Mouse (Mus musculus) kidney, adult 9 months (tissue): ENCODE results near the gene 4930595D18Rik.

Experiments used
- DNase-seq: peaks from one replicate; pipeline ENCODE4 v3.0.0; 2022

The 4930595D18Rik gene

DNA sequence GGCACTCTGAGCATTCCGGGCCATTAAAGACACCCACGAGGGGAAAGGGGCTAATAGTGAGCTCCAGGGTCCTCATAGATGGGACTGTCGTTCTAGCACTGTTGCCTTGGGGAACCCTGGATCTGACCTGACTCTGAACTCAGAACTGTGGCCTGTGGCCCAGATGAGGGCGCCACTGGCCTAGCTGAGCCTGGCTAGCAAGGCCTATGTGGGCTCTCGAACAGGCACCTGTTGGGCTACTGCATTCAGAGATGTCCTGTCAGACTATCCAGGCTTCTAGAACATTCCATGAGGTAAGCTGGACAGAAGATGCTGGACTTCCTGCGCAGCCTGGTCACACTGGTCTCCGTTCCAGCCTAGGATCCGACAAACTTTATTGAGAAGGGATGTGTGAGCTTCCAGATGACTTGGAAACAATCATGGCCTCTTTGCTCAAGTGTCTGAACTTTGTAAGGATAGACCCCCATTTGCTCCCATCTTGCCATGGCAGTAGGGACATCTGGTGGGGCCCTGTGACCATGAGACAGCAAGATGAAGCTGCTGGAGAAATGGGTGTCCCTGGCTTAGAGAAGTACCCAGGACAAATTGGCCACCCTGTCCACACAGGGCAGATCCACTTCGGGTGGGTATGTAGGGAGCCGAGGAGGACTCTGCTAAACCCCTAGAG lies 19.0 kb downstream of the 4930595D18Rik start:
- peak; percentile 40 for DNase-seq

DNA sequence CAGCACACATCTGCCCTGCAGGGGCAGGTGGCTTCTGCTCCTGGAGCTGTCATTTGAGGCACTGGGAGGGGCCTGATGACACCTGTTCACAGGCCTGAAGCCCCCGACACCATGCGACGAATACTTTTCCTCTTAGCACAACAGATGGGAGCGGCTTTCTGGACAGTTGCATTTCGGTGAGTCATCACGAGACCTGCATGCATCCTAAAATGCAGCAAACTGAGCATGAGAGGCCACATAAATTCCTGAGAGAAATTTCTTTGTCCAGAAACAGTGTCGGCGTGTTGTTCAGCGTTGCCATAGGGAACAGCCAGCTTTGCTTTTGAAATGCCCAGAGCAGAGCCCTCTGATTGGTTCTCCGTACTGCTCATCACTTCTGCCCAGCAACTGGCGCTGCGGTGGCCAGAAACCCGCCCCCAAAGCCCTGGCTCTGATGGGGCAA lies 20.0 kb downstream of the 4930595D18Rik start:
- DNase-seq: peak; percentile 94

DNA sequence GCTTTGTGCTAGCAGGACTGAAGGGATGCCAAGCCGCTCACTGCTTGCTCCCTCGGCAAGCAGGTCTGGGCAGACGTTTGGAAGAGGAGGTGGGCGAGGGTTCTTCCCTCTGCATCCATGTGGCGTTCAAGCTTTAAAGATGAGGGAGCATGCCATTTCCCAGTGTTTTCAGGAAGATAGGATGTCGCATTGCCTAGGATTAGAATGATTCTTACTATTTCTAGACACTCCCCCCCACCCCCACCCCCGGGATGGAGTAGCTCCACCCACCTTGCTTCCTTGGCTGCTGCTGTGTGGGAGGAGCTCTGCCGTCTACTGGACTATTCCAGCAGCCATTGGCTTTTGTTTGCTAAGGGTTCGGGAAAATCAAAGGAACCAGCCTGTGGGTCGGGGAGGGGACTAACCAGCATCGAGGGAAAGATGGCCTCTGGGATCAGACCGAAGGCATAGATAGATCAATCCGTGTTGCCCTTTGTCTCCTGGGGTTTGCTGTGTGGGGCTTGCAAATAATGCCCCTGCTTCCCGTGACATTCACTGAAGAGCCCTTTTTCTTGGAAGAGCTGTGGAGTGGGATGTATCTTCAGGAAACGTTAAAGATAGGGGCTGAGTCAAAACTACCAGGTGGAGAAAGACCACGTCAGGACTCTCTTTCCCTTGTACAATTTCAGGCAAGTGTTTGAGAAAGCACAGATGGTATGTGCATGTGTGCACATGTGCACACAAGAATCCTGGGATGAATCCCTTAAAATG lies 21.8 kb downstream of the 4930595D18Rik start:
- DNase-seq: peak; percentile 32

DNA sequence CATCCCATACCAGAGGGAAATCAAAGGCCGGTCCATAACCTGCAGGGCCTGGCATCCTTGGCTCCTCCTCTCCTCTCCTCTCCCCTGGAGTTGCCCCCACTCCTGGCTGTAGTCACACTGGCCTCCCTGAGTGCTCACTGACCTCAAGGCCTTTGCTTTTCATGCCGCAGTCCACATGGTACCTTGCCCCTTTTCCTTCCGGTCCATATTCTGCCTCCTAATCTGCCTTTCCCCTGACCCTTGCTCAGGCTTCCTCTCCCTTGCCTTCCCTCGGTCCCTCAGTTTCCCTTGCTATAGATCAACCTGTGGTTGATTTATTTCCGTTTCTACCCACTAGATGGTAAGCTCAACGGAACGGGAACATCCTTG lies 22.4 kb downstream of the 4930595D18Rik start:
- DNase-seq: peak; percentile 64

DNA sequence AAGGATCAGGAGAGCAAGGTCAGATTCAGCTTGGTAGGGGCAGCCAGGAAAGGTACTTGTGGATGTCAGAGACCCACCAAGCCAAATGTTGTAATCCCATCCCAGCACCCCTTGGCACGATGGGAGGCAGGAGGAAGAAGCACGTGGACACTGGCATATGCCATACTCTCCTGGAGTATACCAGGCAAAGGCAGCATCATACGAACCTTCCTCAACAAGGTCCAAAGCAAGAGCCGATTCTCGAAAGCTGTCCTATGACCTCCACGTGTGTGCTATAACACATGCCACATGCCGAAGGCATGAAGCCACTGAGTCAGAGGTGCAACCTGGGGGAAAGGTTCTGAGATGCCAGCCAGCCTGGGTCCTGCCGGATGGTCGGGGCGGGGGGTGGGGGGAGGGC lies 23.4 kb downstream of the 4930595D18Rik start:
- no peak for DNase-seq

DNA sequence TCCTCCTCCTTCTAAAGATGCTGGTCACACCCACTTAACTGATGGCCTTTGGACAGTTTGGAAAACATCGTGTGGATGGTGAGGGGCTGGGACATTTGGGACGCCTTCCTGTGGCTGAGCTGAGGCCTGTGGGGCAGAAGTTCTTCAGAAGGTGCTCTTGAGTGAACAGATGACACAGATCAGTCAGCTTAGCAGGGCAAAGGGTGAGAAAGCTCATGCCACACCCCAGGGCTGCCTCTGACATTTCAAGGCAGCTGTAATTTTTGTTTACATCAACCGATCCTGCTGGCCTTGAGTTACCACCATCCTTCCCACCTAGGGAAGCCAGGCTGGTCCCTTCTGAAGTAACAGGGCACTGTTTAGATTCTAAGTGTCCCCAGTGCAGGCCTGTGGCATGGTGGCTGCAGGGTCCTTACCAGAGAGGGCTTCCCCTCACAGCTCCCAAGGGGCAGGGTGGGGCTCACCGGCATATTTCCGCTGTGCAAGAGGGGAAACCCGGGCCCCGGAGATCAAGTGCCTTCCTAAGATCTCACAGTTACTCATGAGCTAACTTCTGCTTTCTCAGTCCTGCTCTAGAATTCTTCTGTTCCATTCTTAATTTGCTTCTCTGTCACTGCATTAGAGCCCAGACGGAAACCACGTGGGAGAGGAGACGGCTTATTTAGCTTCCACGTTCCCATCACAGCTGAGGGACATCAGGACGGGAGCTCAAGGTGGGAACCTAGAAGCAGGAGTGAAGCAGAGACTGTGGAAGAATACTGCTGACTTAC lies 24.4 kb downstream of the 4930595D18Rik start:
- DNase-seq: peak; percentile 22

DNA sequence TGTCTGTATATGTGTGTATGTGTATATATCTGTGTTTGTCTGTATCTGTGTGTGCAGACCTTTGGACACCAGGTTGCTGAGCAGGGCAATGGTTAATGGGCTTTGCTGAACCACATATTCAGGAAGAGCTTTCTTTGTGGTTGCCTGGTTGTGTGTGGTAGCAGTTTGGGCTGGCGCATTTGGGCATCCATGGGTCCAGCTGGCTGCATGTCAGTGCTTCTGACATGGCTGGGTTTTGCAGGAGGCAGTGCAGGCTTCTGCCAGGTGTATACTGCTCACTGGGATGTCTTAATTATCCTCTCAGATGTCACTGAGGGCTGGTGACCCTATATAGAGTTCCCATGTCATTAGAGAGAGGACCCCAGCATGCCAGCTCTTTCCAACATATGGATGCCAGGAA lies 28.5 kb downstream of the 4930595D18Rik start:
- no peak for DNase-seq

DNA sequence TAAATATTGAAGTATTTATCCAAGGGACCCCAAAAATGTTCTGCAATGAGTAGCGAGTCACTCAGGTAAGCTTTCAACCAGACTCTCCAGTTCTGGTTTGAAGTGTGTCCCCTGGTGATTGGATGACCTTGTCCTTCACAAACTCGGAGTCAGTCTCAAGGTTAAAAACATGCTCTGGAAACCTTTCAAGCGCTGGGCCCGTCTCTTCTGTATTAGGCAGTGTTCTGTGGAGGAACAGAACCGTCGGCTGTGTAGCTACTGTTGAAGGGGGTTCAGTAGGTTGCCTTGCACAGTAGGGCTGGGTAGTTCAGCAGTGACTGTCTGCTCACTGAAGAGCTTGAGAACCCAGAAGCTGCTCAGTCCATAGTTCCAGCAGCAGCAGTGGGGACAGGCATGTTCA lies 29.6 kb downstream of the 4930595D18Rik start:
- no peak for DNase-seq

DNA sequence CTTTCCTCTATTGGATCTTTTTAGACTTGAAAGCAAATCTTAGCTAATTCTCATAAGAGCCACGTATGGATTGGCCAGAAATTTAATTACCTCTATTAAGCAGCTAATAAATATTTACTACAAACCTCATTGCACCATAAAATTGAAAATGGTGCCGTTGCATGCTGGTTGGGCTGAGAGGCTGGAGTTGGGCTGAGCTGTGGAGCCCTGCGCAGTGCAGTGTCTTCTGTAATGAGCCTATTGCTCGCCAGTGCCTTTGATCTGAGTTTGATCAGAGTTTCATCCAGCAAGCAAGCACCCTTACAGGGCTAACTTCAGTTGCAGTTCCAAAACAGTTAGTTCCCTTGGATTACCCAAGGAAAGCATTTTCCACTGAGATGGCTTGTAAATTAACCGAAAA lies 30.3 kb downstream of the 4930595D18Rik start:
- no peak for DNase-seq

DNA sequence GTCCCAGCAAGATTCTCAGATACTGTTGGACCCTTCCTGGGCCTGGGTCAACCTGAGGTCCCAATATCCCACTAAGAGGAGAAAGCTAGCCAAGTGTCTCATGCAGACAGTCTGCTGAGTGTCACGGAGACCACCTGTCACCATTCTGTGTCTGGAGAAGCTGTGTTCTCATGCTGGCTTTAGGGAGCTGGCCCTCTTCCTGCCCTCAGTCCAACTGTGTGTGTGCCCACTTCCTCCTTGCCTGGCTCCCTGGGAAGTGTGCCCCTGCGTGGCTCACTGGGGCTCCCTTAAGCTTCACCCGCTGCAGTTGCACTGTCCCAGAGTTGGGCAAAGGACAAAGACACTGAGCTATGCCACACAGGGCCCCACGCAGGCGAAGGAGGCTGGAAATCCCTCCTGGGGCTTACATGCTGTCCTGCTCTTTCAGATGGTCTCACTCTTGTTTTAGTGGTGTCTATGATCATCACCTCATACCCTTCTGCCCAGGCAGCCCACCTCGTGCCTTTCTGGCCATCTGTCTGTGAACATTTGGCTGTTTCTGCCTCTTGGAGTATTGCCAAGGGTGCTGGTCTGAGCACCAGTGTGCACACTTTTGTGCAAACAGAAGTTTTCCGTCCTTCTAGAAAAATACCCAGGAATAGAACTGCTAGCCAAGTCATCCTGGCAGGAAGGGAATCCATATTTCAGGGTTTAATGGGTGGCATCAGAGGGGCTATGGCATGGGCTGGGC lies 31.1 kb downstream of the 4930595D18Rik start:
- no peak for DNase-seq

DNA sequence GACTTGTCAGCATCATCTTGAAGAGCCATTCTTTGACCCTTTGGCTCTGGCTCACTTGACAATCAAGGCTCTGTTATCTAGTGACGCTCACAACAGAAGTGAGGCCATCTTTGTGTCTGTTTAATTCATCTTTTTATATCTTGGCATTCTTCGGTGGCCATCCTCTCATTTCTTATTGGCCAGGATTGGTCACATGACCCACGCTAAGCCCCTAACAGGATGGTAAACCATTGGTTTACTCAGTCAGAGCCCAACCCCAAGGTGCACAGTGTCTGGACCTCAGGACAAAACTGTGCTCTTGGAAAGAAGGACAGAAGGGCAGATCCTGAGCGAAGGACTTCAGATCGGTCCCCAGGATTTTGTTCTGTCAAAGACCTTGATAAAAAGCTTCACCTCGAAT lies 31.7 kb downstream of the 4930595D18Rik start:
- no peak for DNase-seq

DNA sequence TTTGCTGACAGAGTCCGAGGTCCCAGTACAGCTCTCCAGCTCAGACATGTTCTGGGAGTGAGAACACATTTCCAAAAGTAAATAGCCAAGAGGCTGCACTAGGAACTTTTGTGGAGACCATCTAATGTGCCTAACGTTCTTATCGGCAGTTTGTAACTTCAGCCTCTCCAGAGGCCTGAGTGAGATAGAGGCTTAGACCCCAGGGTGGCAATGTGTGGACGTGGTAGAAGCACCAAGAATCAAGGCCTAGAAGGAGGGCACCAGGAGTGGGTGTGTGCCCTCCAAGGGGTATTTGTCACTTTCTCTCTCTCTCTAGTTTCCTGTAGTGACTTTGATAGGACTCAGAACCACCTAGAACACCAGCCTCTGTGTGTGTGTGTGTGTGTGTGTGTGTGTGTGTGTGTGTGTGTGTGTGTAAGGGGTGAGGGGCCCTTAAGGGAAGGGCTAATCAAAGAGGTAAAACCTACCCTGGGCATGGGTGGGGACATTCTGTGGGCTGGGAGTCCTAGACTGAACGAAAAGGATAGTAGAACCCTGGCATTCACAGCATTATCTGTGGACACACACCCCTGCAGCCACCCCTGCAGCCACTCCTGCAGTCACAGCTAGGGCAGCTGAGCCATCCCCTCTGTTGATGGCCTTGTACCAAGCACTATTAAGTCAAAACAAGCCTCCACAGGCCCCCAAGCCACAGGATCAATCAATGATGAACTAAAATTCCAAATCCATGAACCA lies 32.7 kb downstream of the 4930595D18Rik start:
- no peak for DNase-seq

DNA sequence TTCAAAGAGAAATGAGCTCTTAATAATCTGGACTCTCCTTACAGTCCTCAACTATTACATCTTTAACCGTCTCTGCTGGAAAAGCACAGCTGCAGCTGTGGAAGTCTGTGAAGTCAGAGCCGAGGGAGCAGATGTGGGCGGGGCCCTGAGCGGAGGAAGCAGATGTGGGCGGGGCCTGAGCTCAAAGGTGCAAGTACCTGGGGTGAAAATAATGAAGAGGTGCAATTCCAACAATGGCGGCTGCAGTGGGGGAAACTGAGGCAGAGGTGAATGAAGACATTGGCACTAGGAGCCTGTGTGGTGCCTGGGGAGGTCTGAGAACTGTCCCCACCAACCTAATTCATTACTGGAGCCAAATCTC lies 34.1 kb downstream of the 4930595D18Rik start:
- DNase-seq: peak; percentile 34

DNA sequence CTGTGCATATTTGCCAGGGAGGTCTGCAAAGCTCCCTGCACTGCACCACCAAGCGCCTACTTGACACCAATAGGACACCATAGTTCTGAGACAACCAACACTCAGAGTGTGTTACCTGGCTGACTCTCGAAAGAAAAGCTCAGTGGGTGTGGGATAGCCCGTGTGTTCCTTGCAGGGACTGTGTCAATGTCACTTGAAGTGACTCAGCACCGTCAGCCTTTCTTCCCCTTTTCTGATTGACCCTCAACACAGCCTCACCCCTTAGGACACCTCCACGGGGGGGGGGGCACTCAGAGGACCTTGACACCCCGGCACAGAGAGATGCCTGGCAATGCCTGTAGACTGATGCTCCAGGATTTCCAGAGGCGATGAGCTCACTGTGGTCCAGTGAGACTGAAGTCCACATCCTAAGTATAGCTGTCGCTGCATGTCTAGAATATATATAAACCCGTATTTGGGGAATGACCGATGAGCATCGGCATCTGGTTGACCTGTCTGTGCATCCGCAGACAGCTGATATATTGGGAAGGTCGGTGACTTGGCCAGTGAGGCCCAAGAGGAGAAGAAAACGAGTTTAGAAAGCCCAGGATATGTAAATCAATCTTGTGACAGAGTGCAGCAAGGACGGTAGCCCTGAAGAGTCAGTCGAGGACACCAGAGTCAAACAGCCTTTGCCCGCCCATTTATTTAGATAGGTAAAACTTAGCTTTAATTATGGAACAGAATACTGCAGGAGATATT lies 34.6 kb downstream of the 4930595D18Rik start:
- no peak for DNase-seq

DNA sequence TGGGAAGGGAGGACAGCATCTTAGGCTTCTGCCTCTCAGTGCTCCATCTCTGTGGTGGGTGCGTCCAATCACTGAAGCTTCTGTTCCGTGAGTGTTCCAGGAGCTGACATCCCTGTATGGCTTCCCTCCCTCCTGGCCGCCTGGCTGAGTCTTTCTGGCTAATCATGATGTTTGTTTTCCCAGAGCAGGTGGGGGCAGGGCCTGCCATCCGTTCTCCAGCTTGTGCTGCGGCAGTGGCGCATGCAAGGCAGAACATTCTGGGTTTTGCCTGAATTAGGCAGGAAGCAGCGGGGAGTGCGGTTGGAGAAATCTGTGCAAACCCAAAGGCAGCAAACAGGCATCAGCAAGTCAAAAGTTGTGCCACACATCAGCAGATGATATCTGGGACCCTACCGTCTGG lies 39.0 kb downstream of the 4930595D18Rik start:
- no peak for DNase-seq

DNA sequence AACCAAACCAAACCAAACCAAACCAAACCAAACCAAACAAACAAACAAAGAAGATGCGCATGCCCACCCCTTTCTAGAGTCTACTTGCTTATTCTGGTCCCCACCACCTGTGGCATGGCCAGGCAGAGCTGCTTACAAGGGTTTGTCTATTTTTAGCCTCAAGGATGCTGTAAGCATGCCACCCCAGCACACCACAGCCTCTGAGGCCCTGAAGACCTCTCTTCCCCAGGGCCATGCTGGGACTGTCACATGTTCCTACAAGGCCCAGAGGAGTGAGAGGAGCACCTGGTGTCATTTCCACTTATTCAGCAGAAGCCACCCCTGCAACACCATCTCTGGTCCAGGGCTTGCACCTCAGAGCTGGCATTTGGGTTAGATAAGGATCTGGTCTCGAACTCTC lies 39.7 kb downstream of the 4930595D18Rik start:
- DNase-seq: no peak

DNA sequence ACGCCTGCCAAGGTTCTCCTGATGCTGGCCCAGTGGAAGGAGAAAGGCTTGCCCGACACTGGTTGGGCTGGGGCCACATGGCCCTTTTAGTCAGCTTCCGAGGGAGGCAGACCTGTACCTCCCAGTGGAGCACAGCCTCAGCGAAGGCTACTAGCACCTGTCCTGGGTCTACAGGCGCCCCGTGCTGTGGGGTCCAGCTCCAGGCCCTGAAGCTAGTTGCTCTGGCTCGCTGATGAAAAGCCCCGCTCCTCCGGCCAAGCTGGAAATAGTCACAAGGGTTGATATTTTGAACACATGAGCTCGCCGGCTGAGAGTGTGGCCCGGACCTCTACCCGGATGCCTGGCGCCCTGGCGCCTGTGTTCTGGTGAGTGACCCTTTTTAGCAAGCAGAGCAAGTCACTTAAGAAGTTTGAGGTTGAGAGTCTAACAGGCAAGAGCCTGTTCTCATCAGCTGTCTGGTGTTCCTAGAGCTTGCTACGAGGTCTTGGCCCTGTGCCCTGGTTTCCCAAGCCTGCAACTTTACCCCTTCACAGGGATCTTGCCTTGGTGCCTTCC lies 40.7 kb downstream of the 4930595D18Rik start:
- DNase-seq: no peak

DNA sequence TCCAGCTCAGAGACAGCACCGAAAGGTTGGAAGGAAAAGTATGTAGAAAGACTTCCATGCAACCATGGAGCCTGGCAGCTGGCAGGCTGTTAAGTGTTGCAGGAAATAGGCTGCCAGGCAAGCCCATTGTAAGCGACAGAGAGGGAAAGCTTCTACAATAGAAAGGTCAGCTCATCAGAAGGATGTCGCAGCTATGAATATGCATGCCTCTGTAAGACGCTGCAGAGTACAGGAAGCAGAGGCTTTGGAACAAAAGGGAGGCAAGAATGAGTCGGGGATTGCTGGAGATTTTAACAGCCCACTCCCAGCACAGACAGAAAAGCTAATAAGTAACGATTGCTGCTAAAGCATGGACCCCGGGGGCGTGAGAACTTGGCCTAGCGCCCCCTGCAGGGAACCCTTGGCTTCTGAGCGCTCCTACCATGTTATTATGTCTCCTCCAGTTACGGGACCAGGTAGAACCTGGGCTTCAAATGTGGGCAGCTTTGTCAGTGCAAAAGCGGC lies 41.2 kb downstream of the 4930595D18Rik start:
- peak; percentile 33 for DNase-seq

DNA sequence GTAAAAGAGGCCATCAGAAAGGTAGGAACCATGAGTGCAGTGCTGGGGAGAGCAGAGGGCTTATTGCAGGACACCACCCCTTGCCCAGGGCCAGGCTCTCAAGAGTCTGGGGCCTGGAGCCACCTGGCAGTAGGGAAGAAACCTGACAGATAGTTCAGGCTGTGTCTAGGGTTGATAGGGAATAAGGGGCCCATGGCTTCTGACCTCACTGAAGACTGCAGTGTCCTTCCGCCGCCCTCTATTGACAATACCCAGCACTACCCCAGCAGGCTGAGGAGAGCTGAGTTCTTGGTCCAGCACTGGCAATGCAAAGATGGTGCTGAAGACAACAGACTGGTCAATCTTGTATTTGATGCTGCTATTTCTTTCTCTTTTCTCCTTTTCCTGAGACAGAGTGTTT lies 47.2 kb downstream of the 4930595D18Rik start:
- no peak for DNase-seq

DNA sequence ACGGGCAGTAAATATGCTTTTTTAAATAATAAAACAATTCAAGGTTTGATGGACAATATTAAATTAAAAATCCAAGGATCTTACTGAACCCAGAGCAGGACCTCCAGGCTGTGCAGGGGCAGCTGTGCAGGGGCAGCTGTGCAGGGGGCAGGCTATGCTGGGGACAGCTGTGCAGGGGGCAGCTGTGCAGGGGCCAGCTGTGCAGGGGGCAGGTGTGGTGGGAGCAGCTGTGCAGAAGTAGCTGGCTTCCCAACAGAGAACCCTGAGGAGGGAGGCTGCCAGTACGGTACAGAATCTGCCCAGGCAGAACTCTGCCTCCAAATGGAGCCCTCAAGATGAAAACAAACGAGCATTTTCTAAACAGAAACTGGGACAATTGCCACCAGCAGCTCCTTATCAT lies 48.3 kb downstream of the 4930595D18Rik start:
- no peak for DNase-seq
